Mouse (Mus musculus): ENCODE data around the gene Llgl1. TPM values are rescaled to one million over a fixed set of nuclear protein-coding genes. Genes with fewer than 3 reads are reported as not detected.

Gene Llgl1
- polyA plus RNA-seq, 1 experiment from 2014 or later: 135 TPM

DNA sequence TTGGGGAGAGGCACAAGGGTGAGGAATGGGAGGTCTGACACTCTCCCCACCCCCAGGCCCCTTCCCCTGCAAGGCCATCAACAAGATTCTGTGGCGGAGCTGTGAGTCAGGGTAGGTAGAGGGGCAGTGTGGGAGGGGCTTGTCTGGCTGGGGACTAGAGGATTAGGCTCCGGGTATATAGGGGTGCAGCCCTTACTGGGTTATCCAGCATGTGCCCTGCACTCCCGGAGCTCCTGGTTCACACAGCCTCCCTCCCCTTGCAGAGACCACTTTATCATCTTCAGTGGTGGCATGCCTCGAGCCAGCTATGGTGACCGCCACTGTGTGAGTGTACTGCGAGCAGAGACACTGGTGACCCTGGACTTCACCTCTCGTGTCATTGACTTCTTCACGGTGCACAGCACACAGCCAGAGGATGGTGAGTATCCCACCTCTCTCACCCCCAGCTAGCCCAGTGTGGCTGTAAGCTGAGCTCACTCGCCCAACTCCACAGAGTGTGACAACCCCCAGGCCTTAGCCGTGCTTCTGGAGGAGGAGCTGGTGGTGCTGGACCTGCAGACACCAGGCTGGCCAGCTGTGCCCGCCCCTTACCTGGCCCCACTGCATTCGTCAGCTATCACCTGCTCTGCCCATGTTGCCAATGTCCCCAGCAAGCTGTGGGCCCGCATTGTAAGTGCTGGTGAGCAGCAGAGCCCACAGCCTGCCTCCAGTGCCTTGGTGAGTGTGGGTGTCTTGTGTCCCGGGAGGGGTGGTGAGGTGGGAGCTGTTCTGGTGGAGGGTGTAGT is 7.4 kb downstream of the Llgl1 start:
- Histone ChIP-seq H3K27ac (replicated peaks) (no peak overlapping the region), H3K9me3 (no peaks in the 10 kb centered on the region), H3K4me3 (no peak overlapping the region), H3K36me3 (peaks cover 83% of the 10 kb centered on the region), H3K9ac (replicated peaks) (0 out of 2 replicates have a peak overlapping the region, but pooled peaks have one; percentile 11), H3K4me1 (peaks cover 21% of the 10 kb centered on the region), H3K4me2 (replicated peaks) (no peak overlapping the region), H3K27me3 (no peaks in the 10 kb centered on the region)
- 86% methylated on average over 14 of the region's 14 CpGs for WGBS
- no peak for ATAC-seq (ENCODE audit: low FRiP score, low read depth)

DNA sequence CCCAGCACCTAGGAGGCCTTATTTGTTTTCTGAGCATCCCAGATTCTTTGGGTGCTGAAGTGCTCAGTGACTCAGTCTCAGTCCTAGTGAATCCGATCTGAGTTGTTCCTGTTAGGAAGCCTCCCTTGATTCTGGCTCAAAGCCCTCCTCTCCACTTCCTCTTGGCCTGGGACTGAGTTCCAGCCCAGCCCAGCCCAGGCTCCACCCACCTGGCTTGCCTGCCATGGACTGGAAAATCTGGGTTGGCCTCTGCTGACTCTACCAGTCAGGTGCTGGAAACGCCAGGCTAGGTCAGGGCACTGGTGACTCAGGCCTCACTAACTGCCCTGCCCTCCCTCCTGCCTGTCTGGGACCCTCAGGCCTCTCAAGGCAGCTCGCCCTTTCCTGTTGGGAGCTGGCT is 8.1 kb downstream of the Llgl1 start:
- no peak overlapping the region for H3K4me2 ChIP-seq (replicated peaks)
- no peak overlapping the region for H3K27ac ChIP-seq (replicated peaks)
- peaks cover 91% of the 10 kb centered on the region for H3K36me3 ChIP-seq
- no peaks in the 10 kb centered on the region for H3K27me3 ChIP-seq
- H3K9ac ChIP-seq (replicated peaks): no peak overlapping the region
- 85% methylated on average over 3 of the region's 3 CpGs for WGBS
- peaks cover 13% of the 10 kb centered on the region for H3K4me1 ChIP-seq
- no peak for ATAC-seq (ENCODE audit: low FRiP score, low read depth)
- no peak overlapping the region for H3K4me3 ChIP-seq
- H3K9me3 ChIP-seq: no peaks in the 10 kb centered on the region

GRCm38 (mm10) chr11:60708631-60709030 is 9.1 kb downstream of the Llgl1 start:
- Histone ChIP-seq H3K36me3 (peaks cover 100% of the 10 kb centered on the region), H3K9me3 (no peaks in the 10 kb centered on the region), H3K27ac (replicated peaks) (no peak overlapping the region), H3K4me1 (peaks cover 3% of the 10 kb centered on the region; the same call in 1 of the 2 replicates), H3K9ac (replicated peaks) (no peak overlapping the region), H3K4me2 (replicated peaks) (no peak overlapping the region), H3K4me3 (no peak overlapping the region), H3K27me3 (no peaks in the 10 kb centered on the region)
- ATAC-seq (ENCODE audit: low FRiP score, low read depth): no peak
- WGBS: 90% methylated on average over 10 of the region's 10 CpGs

- H3K9ac ChIP-seq (replicated peaks): no peak overlapping the region
- peaks cover 100% of the 10 kb centered on the region for H3K36me3 ChIP-seq
- H3K4me1 ChIP-seq: no peaks in the 10 kb centered on the region
- H3K27me3 ChIP-seq: no peaks in the 10 kb centered on the region
- H3K4me2 ChIP-seq (replicated peaks): no peak overlapping the region
- H3K4me3 ChIP-seq: no peak overlapping the region
- no peaks in the 10 kb centered on the region for H3K9me3 ChIP-seq
- no peak overlapping the region for H3K27ac ChIP-seq (replicated peaks)
- 95% methylated on average over 45 of the region's 45 CpGs for WGBS
- ATAC-seq (ENCODE audit: low FRiP score, low read depth): no peak
Measured at GRCm38 (mm10) chr11:60709481-60710465, 10.2 kb downstream of the Llgl1 start.

- H3K27me3 ChIP-seq: no peaks in the 10 kb centered on the region
- H3K9ac ChIP-seq (replicated peaks): no peak overlapping the region
- 97% methylated on average over 17 of the region's 17 CpGs for WGBS
- no peak overlapping the region for H3K4me3 ChIP-seq
- no peak overlapping the region for H3K27ac ChIP-seq (replicated peaks)
- ATAC-seq (ENCODE audit: low FRiP score, low read depth): no peak
- H3K36me3 ChIP-seq: peaks cover 100% of the 10 kb centered on the region
- no peak overlapping the region for H3K4me2 ChIP-seq (replicated peaks)
- no peaks in the 10 kb centered on the region for H3K4me1 ChIP-seq
- no peaks in the 10 kb centered on the region for H3K9me3 ChIP-seq
Measured at GRCm38 (mm10) chr11:60711218-60711617, 11.7 kb downstream of the Llgl1 start.

DNA sequence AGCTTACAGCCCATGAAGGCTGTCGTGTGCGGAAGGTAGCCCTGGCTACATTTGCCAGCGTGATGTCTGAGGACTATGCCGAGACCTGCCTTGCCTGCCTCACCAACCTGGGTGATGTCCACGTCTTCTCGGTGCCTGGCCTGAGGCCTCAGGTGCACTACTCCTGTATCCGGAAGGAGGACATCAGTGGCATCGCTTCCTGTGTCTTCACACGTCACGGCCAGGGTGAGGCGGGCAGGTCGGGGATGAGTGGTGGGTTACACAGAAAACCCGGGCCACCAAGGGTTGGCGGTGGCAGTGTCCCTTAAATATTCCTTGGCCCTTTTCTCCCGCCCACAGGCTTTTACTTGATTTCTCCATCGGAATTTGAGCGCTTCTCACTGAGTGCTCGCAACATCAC is 12.5 kb downstream of the Llgl1 start:
- no peak for ATAC-seq (ENCODE audit: low FRiP score, low read depth)

DNA sequence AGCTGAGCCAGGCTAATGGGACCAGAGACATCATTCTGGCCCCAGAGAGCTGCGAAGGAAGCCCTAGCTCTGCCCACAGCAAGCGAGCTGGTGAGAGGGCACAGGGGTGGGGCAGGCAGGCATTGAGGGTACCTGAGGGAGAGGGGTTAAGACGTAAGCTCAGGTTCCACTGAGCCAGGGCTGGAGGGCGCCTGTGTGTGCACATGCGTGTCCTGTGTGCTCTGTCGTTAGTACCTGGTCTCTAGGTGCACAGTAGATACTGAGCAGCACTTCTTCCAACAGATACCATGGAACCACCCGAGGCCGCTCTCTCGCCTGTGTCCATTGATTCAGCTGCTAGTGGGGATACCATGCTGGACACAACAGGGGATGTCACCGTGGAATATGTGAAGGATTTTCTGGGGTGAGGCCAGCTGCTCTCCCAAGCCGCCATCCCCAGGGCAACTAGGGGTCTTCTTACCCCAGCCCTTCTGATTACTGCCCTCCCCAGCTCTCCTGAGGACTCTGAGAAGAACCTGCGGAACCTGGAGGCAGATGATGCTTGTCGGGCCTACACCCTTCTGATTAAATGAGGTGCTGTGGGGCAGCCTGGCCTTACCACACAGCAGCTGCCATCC is 13.2 kb downstream of the Llgl1 start:
- Histone ChIP-seq H3K27me3 (no peaks in the 10 kb centered on the region), H3K4me3 (no peak overlapping the region), H3K9me3 (no peaks in the 10 kb centered on the region), H3K27ac (replicated peaks) (no peak overlapping the region), H3K4me1 (no peaks in the 10 kb centered on the region), H3K4me2 (replicated peaks) (no peak overlapping the region), H3K9ac (replicated peaks) (0 out of 2 replicates have a peak overlapping the region, but pooled peaks have one; percentile 11), H3K36me3 (peaks cover 100% of the 10 kb centered on the region)
- no peak for ATAC-seq (ENCODE audit: low FRiP score, low read depth)
- WGBS: 96% methylated on average over 13 of the region's 13 CpGs

More for the DNA sequence above, 12.5 kb downstream of the Llgl1 start:
- Histone ChIP-seq H3K27me3 (no peaks in the 10 kb centered on the region), H3K9ac (replicated peaks) (no peak overlapping the region), H3K36me3 (peaks cover 100% of the 10 kb centered on the region), H3K9me3 (no peaks in the 10 kb centered on the region), H3K27ac (replicated peaks) (no peak overlapping the region), H3K4me3 (no peak overlapping the region), H3K4me1 (no peaks in the 10 kb centered on the region), H3K4me2 (replicated peaks) (no peak overlapping the region)
- WGBS: 93% methylated on average over 18 of the region's 18 CpGs

DNA sequence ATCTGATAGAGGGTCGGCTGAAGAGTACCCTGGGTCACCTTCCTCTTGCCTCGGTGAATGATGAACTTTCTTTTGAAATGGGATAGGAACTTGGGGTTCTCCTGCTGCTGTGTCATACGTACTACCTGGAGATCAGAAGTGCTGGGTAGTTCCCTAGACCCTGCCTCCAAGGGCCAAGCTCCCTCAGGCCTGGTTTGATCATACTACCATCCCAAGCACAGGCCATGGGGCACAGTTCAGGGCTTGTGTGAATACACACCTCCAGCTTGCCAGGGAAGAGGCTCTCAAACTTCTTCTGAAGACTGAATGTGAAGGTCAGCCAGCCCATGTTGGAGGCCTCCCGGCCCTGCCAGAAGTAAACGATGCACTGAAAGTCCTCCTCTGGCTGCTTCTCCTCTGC is 16.3 kb downstream of the Llgl1 start:
- no peaks in the 10 kb centered on the region for H3K9me3 ChIP-seq
- peaks cover 100% of the 10 kb centered on the region for H3K36me3 ChIP-seq
- no peak overlapping the region for H3K27ac ChIP-seq (replicated peaks)
- WGBS: 92% methylated on average over 5 of the region's 5 CpGs
- H3K4me1 ChIP-seq: no peaks in the 10 kb centered on the region
- no peak for ATAC-seq (ENCODE audit: low FRiP score, low read depth)
- no peak overlapping the region for H3K9ac ChIP-seq (replicated peaks)
- no peaks in the 10 kb centered on the region for H3K27me3 ChIP-seq
- no peak overlapping the region for H3K4me3 ChIP-seq
- H3K4me2 ChIP-seq (replicated peaks): no peak overlapping the region

DNA sequence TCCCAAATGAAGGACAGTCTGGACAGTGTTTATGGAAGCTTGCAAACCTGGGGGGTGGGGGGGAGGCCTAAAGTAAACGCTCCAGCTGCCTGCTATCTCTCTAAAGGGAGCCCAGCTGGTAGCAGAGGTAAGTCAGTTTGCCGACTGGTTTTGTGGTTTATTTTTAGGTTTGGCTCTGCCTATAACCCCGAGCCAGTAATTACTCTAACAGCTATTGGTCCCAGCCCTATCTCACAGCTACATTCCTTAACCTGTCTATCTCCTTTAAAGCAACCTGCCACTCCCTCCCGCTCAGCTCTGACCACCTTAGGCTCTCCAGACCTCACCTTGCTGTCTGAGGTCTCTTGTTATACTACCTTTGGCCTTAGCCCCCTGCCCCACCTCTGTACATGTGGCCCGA is 19.7 kb downstream of the Llgl1 start:
- 95% methylated on average over 5 of the region's 5 CpGs for WGBS
- ATAC-seq (ENCODE audit: low FRiP score, low read depth): no peak
- no peak overlapping the region for H3K9ac ChIP-seq (replicated peaks)
- no peak overlapping the region for H3K27ac ChIP-seq (replicated peaks)
- H3K9me3 ChIP-seq: no peaks in the 10 kb centered on the region
- H3K27me3 ChIP-seq: no peaks in the 10 kb centered on the region
- H3K4me2 ChIP-seq (replicated peaks): no peak overlapping the region
- no peak overlapping the region for H3K4me3 ChIP-seq
- peaks cover 100% of the 10 kb centered on the region for H3K36me3 ChIP-seq
- H3K4me1 ChIP-seq: no peaks in the 10 kb centered on the region

DNA sequence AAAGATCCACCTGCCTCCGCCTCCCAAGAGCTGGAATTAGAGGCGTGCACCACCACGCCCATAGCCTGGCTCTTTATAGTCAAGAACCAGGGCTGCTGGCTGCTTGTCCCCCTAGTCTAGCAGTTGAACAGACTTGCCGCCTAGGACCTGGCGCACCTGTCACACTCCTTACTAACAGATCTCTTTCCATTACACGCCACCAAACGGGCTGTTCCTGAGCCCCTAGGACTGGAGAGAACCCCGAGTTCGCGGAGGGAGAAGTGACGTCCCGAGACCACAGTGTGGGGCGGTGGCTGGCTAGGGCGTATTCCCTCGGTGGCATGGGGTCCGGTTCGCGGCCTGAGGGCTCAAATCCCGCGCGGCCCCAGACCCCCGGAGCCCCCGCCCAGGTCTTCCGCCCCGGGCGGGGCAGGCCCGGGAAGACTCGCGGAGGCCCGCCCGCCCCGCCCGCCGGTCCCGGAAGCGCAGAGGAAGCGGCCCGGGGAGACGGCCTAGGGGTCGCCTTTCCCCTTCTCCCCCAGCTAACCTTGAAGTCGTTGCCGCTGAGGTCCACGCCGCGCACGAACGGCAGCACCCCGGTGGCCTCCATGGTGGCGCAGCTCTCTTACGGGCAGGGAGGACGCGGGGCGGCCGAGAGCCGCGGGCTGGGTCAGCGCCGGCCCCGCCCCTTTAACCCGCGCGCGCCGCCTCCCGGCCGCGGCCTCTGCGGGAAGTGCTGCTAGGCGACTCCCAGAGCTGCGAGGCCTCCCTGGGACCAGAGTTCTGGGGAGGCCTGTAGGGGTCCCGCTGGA is 27.3 kb downstream of the Llgl1 start, which contains the start of gene Flii:
Gene Flii, minus strand, starts transcription at position 663 of the 791 bp plus-strand sequence.
- Histone ChIP-seq H3K27ac (replicated peaks) (peak within 1 kb of the TSS; percentile 88), H3K4me3 (peak within 1 kb of the TSS; percentile 91), H3K4me1 (peaks cover 31% of the 10 kb centered on the region), H3K36me3 (peaks cover 44% of the 10 kb centered on the region), H3K9ac (replicated peaks) (peak within 1 kb of the TSS; percentile 90), H3K27me3 (no peaks in the 10 kb centered on the region), H3K4me2 (replicated peaks) (peak within 1 kb of the TSS; percentile 75), H3K9me3 (no peaks in the 10 kb centered on the region)
- ATAC-seq (ENCODE audit: low FRiP score, low read depth): peak; percentile 74
- WGBS: under 1% methylated on average over 62 of the region's 71 CpGs

Measured in midbrain, embryonic 12.5 days (tissue).